8 mouse cellular contexts compared by ENCODE assay signal in the genomic region with DNA sequence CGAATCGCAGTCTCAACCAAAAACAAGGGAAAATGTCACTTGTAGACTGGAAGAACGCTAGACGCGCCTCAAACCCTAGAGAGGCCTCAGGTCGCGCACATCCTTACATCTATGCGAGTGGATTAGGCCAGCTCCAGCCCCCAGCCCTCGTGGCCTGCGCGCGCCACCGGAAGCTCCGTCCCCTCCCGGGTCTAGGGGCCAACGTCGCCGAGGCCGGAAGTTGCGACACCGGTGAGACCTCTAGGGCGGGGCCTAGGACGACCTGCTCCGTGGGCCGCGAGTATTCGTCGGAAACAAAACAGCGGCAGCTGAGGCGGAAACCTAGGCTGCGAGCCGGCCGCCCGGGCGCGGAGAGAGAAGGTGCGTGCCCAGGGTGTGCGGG. TPM values are rescaled to one million over a fixed set of nuclear protein-coding genes. Genes with fewer than 3 reads are reported as not detected.
DNase-seq lines count a peak whose midpoint lies in the region; ATAC-seq and TF ChIP-seq lines count a peak whose summit lies in the region.

A gene (plus strand): TSS at position 219 of the 382 bp plus-strand sequence.

- H3K9me3 ChIP-seq in ES-Bruce4 (replicated peaks; ENCODE audit: control insufficient read depth, insufficient read depth, low read length, poor library complexity, severe bottlenecking): no peaks in the 10 kb centered on the region
- H3K9me3 ChIP-seq in forebrain, embryonic 14.5 days (replicated peaks; ENCODE audit: control insufficient read depth, low read length): no peaks in the 10 kb centered on the region
- no peaks in the 10 kb centered on the region for H3K9me3 ChIP-seq in neural tube, embryonic 15.5 days (replicated peaks)

- H3K4me2 ChIP-seq in forebrain, embryonic 14.5 days (ENCODE audit: low read length): peak within 1 kb of the TSS; percentile 88
- peak within 1 kb of the TSS; percentile 67 for H3K4me2 ChIP-seq in neural tube, embryonic 15.5 days

- peak within 1 kb of the TSS; percentile 93 for H3K4me3 ChIP-seq in ES-Bruce4 (ENCODE audit: low read depth, low read length)
- H3K4me3 ChIP-seq in forebrain, embryonic 14.5 days (ENCODE audit: low read depth, low read length): peak within 1 kb of the TSS; percentile 79
- peak within 1 kb of the TSS; percentile 99 for H3K4me3 ChIP-seq in neural tube, embryonic 15.5 days (replicated peaks)

- peak within 1 kb of the TSS; percentile 75 for H3K9ac ChIP-seq in ES-Bruce4 (ENCODE audit: low read depth, poor library complexity, severe bottlenecking)
- peak within 1 kb of the TSS; percentile 77 for H3K9ac ChIP-seq in forebrain, embryonic 14.5 days (ENCODE audit: low read length)
- peak within 1 kb of the TSS; percentile 86 for H3K9ac ChIP-seq in neural tube, embryonic 15.5 days (replicated peaks)

- peak within 1 kb of the TSS; percentile 93 for H3K27ac ChIP-seq in ES-Bruce4 (ENCODE audit: insufficient read depth, low read length)
- peak within 1 kb of the TSS; percentile 91 for H3K27ac ChIP-seq in forebrain, embryonic 14.5 days (ENCODE audit: low read depth, low read length)
- H3K27ac ChIP-seq in neural tube, embryonic 15.5 days (replicated peaks): peak within 1 kb of the TSS; percentile 96

- TF ChIP-seq EP300 in ES-Bruce4 (IDR thresholded peaks at IDR 0.05; ENCODE audit: insufficient read depth, low read depth, low read length): no peak

- WGBS in forebrain, embryonic 14.5 days: under 1% methylated on average over 38 of the region's 38 CpGs
- under 1% methylated on average over 37 of the region's 38 CpGs for WGBS in neural tube, embryonic 15.5 days

- peaks cover 4% of the 10 kb centered on the region for H3K36me3 ChIP-seq in ES-Bruce4 (ENCODE audit: control insufficient read depth, insufficient read depth, low read length, poor library complexity, severe bottlenecking)
- peaks cover 13% of the 10 kb centered on the region; the same call in 1 of the 2 replicates for H3K36me3 ChIP-seq in forebrain, embryonic 14.5 days (ENCODE audit: control insufficient read depth, insufficient read depth, low read length)
- H3K36me3 ChIP-seq in neural tube, embryonic 15.5 days: peaks cover 11% of the 10 kb centered on the region

- no peaks in the 10 kb centered on the region for H3K27me3 ChIP-seq in ES-Bruce4 (ENCODE audit: control insufficient read depth, insufficient read depth, low read length, poor library complexity, severe bottlenecking)
- no peaks in the 10 kb centered on the region for H3K27me3 ChIP-seq in forebrain, embryonic 14.5 days (replicated peaks; ENCODE audit: control insufficient read depth, insufficient read depth, low read length)
- no peaks in the 10 kb centered on the region for H3K27me3 ChIP-seq in neural tube, embryonic 15.5 days (replicated peaks)

- no peak for TF ChIP-seq CTCF in ES-Bruce4 (IDR thresholded peaks at IDR 0.05; ENCODE audit: low read depth, low read length)

- no peaks in the 10 kb centered on the region for H3K4me1 ChIP-seq in ES-Bruce4 (ENCODE audit: control insufficient read depth, insufficient read depth, low read length)
- H3K4me1 ChIP-seq in forebrain, embryonic 14.5 days (ENCODE audit: control insufficient read depth, insufficient read depth, low read length): peaks cover 15% of the 10 kb centered on the region
- H3K4me1 ChIP-seq in neural tube, embryonic 15.5 days: peaks cover 27% of the 10 kb centered on the region

- TF ChIP-seq POLR2A in ES-Bruce4 (IDR thresholded peaks at IDR 0.05; ENCODE audit: insufficient read depth, low read length): peak; percentile 57

- intact Hi-C loops in heart, postnatal 14 days (cut with DNase I): no loop called here

- ATAC-seq in cerebellum, adult (ENCODE audit: insufficient number of reproducible peaks, low FRiP score, low TSS enrichment): peak; percentile 99
- peak; percentile 99 for ATAC-seq in forebrain, embryonic 14.5 days
- ATAC-seq in neural tube, embryonic 15.5 days (ENCODE audit: low FRiP score): peak; percentile 99

- peak; percentile 96 for DNase-seq in forebrain, embryonic 14.5 days (ENCODE audit: low spot score)
- DNase-seq in heart, postnatal 14 days: peak; percentile 93 to 96
- peak; percentile 93 for DNase-seq in layer of hippocampus, adult 11-12 months (ENCODE audit: low spot score)
- DNase-seq in lung, adult 18-20 months: peak; percentile 93 to 96
- DNase-seq in testis, postnatal 14 days (ENCODE audit: low spot score): peak; percentile 94

RNA-seq across cellular contexts. Expression of the gene that starts here (rescaled TPM):
- polyA plus RNA-seq in ES-Bruce4 (2011; ENCODE audit: insufficient read depth, insufficient read length, low read depth, missing spikeins): 49.5 and 55.4 TPM in 2 replicates
- polyA plus RNA-seq in forebrain, embryonic 14.5 days (2014; fragmentation: Nextera tagmentation; extraction: Ambion mirVana): 73.4 and 79.5 TPM in 2 replicates
- 10 to 100 TPM; 31.7 to 37.3 TPM for total RNA-seq in heart, postnatal 14 days (2021)
- 62.4 and 68.7 TPM in 2 replicates for polyA plus RNA-seq in neural tube, embryonic 15.5 days (2015; fragmentation: Nextera tagmentation; extraction: Ambion mirVana)

Comparison
In these comparisons a context has a peak if more than half of its experiments do, and no peak if none do; other contexts are left out.
1. Peak in every context shown above with its lines: DNase-seq, ATAC-seq, H3K4me3 ChIP-seq and H3K27ac ChIP-seq.